Mouse (Mus musculus) heart, adult 2 months (tissue): ENCODE measurements at regions not wholly inside any gene's neighbourhood (a gene's known extent, or its start where the extent isn't known, plus 50 kb on each side); places are given as distances from the start of the nearest gene placed in this dataset.

ENCODE experiments used
- CTCF ChIP-seq: fragments of 200-600 bp; IDR thresholded peaks from 2 replicates; pipeline ENCODE4 v1.8.1; 2022; ENCODE audit warnings: antibody characterized with exemption, mild to moderate bottlenecking, moderate library complexity
- EP300 ChIP-seq: fragments of 200-500 bp; IDR thresholded peaks from 2 replicates; pipeline ENCODE4 v1.6.1; 2011; ENCODE audit warnings: low read depth, low read length, control low read depth; ENCODE audit not compliant: insufficient read depth
- POLR2A ChIP-seq: fragments of 200-500 bp; IDR thresholded peaks from 2 replicates; pipeline ENCODE4 v1.6.1; 2011; ENCODE audit warnings: mild to moderate bottlenecking, low read depth, low read length, control low read depth; ENCODE audit not compliant: insufficient read depth

GRCm38 (mm10) chr13:28556385-28556938 is 299.1 kb downstream of the Gm11361 start:
- TF ChIP-seq EP300 (no peak), POLR2A (no peak), CTCF (no peak)
